Mouse (Mus musculus) spleen, postnatal 4 days (tissue): ENCODE results near the gene Ak2.
A peak's percentile ranks its signal among the peaks of the same experiment; 100 is the strongest.

Source experiments
- DNase-seq, 2 experiments: peaks; one replicate each; pipeline ENCODE4 v3.0.0; 2022; ENCODE audit warnings: low spot score in 2 of 2

Gene Ak2

GRCm38 (mm10) chr4:128974677-128975076 lies 17.1 kb upstream of the Ak2 start:
- no peak for DNase-seq

GRCm38 (mm10) chr4:128976577-128976976 lies 15.2 kb upstream of the Ak2 start:
- no peak for DNase-seq

GRCm38 (mm10) chr4:128977217-128977616 lies 14.5 kb upstream of the Ak2 start:
- DNase-seq = no peak

- DNase-seq = no peak
These were observed 13.1 kb upstream of the Ak2 start for GRCm38 (mm10) chr4:128978634-128979033.

GRCm38 (mm10) chr4:128980890-128981832 lies 10.6 kb upstream of the Ak2 start:
- DNase-seq = peak in 1 of 2 experiments; percentile 42

- no peak for DNase-seq
These were observed 10.0 kb upstream of the Ak2 start for GRCm38 (mm10) chr4:128981833-128982180.

- DNase-seq = no peak
These were observed 8.6 kb upstream of the Ak2 start for GRCm38 (mm10) chr4:128983151-128983550.

GRCm38 (mm10) chr4:128983656-128984055 lies 8.1 kb upstream of the Ak2 start:
- DNase-seq = no peak

- DNase-seq = no peak
These were observed 7.2 kb upstream of the Ak2 start for GRCm38 (mm10) chr4:128984600-128984999.

- DNase-seq = no peak
These were observed 2.8 kb upstream of the Ak2 start for GRCm38 (mm10) chr4:128988911-128989310.

GRCm38 (mm10) chr4:128989678-128990077 lies 2.1 kb upstream of the Ak2 start:
- DNase-seq = no peak

GRCm38 (mm10) chr4:128992176-128992575 lies 418 bp downstream of the Ak2 start:
- no peak for DNase-seq

- peak; percentile 92 to 96 for DNase-seq
These were observed 1.4 kb downstream of the Ak2 start for GRCm38 (mm10) chr4:128993025-128993662.

GRCm38 (mm10) chr4:128993675-128994074 lies 1.9 kb downstream of the Ak2 start:
- no peak for DNase-seq

GRCm38 (mm10) chr4:128995238-128995637 lies 3.5 kb downstream of the Ak2 start:
- no peak for DNase-seq

- peak in 1 of 2 experiments; percentile 44 for DNase-seq
These were observed 5.5 kb downstream of the Ak2 start for GRCm38 (mm10) chr4:128997258-128997657.

GRCm38 (mm10) chr4:128998401-128998800 lies 6.6 kb downstream of the Ak2 start:
- no peak for DNase-seq

GRCm38 (mm10) chr4:129000786-129001185 lies 9.0 kb downstream of the Ak2 start:
- DNase-seq = no peak

- no peak for DNase-seq
These were observed 12.0 kb downstream of the Ak2 start for GRCm38 (mm10) chr4:129003720-129004119.

GRCm38 (mm10) chr4:129008006-129008519 lies 16.3 kb downstream of the Ak2 start:
- DNase-seq = no peak

GRCm38 (mm10) chr4:129008672-129009071 lies 16.9 kb downstream of the Ak2 start:
- no peak for DNase-seq

GRCm38 (mm10) chr4:129009521-129009920 lies 17.8 kb downstream of the Ak2 start:
- DNase-seq = no peak

GRCm38 (mm10) chr4:129011604-129012121 lies 19.9 kb downstream of the Ak2 start:
- DNase-seq = no peak
